Mouse (Mus musculus) thymus, adult 2 months (tissue): ENCODE results near the gene Stk32c. TPM values are rescaled to one million over a fixed set of nuclear protein-coding genes. Genes with fewer than 3 reads are reported as not detected.

Experiments
- DNase-seq: peaks from one replicate; pipeline ENCODE4 v3.0.0; 2021
- H3K27ac ChIP-seq: fragments of 200-500 bp; 2 replicates; pipeline ENCODE4 v1.5.1; 2012; ENCODE audit warnings: low read length, control low read depth; ENCODE audit not compliant: control insufficient read depth, insufficient read depth
- H3K27me3 ChIP-seq: fragments of 200-500 bp; 2 replicates; pipeline ENCODE4 v1.6.1; 2012; ENCODE audit warnings: mild to moderate bottlenecking, low read length, moderate library complexity, mixed read lengths; ENCODE audit not compliant: control insufficient read depth, insufficient read depth
- H3K36me3 ChIP-seq: fragments of 200-500 bp; 2 replicates; pipeline ENCODE4 v1.6.1; 2012; ENCODE audit warnings: mild to moderate bottlenecking, low read length, moderate library complexity; ENCODE audit not compliant: control insufficient read depth, insufficient read depth
- H3K4me1 ChIP-seq: fragments of 200-500 bp; replicated peaks from 2 replicates; pipeline ENCODE4 v1.6.1; 2012; ENCODE audit warnings: low read length; ENCODE audit not compliant: control insufficient read depth, insufficient read depth
- H3K4me3 ChIP-seq: fragments of 200-500 bp; 2 replicates; pipeline ENCODE4 v1.5.1; 2012; ENCODE audit warnings: mild to moderate bottlenecking, low read length, control low read depth, moderate library complexity; ENCODE audit not compliant: control insufficient read depth, insufficient read depth
- CTCF ChIP-seq: fragments of 200-500 bp; IDR thresholded peaks from 2 replicates; pipeline ENCODE4 v1.5.1; 2012; ENCODE audit warnings: mild to moderate bottlenecking, control low read depth, low read length, moderate library complexity, borderline replicate concordance; ENCODE audit not compliant: control insufficient read depth, poor library complexity, insufficient read depth; ENCODE audit errors: extremely low read depth
- POLR2A ChIP-seq: fragments of 200-500 bp; IDR thresholded peaks from 2 replicates; pipeline ENCODE4 v1.6.1; 2012; ENCODE audit warnings: mild to moderate bottlenecking, low read length, control low read depth, moderate library complexity; ENCODE audit not compliant: control insufficient read depth, poor library complexity, insufficient read depth; ENCODE audit errors: extremely low read depth
- WGBS: fragments of 180-500 bp; shearing (Covaris S2); methylation state at CpG from one replicate; pipeline ENCODE4 v1.1.7; 2018; 5-methylcytosine and 5-hydroxymethylcytosine counted together
- polyA plus RNA-seq: library from polyadenylated mRNA; depleted of rRNA; stranded (reverse); fragments of >200 nt; gene quantifications from 2 replicates; pipeline ENCODE4 v1.2.3, GENCODE M21; 2012

The Stk32c gene
- polyA plus RNA-seq, 1 experiment: 1.3 TPM

DNA sequence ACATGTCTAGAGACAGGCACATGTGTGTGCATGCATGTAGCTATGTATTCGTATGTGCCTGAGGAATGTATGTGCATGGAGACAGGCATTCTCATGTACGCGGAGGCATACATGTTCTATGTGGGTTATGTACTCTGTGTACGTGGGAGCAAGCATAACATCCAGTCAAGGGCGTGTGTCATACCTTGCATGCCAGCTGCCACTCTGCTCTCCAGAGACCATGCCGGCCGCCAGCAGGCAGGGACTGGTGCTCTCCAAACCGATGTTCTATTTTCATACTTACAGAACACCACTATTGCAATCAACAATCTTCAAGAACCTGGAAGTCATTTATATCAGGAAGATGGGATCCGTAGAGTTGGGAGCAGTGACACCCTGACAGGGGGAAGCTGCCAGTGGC lies 3.4 kb upstream of the Stk32c start:
- no peaks in the 10 kb centered on the region for H3K36me3 ChIP-seq
- H3K4me3 ChIP-seq: no peak overlapping the region
- no peak for DNase-seq
- H3K4me1 ChIP-seq: peaks cover 16% of the 10 kb centered on the region
- H3K27ac ChIP-seq: no peak overlapping the region
- TF ChIP-seq CTCF (no peak), POLR2A (no peak)
- no peaks in the 10 kb centered on the region for H3K27me3 ChIP-seq
- WGBS: 96% methylated on average over 9 of the region's 9 CpGs

DNA sequence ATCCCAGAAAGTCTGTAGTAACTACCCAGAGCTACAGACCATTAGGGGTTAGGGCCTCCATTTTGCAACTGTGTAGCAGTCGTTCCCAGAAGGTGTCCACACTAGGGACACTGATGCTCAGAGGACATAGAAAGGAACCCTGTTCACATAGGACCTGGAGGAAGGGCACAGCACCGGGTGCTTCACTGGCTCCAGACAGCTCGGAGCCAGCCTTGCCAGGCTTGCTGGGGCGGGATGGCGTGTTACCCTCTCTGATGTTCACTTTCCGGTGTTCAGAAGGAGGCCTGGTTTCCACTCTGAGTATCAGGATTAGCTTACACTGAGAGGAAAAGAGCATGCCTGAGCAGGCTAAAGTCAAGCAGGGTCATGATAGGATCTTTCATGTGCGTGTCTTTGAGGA lies 2.8 kb upstream of the Stk32c start:
- H3K4me1 ChIP-seq: peaks cover 14% of the 10 kb centered on the region
- no peak for DNase-seq
- H3K36me3 ChIP-seq: no peaks in the 10 kb centered on the region
- no peaks in the 10 kb centered on the region for H3K27me3 ChIP-seq
- H3K27ac ChIP-seq: no peak overlapping the region
- H3K4me3 ChIP-seq: no peak overlapping the region
- 93% methylated on average over 7 of the region's 7 CpGs for WGBS
- TF ChIP-seq CTCF: no peak
- TF ChIP-seq POLR2A: no peak

GRCm38 (mm10) chr7:139215516-139215915 lies 2.4 kb upstream of the Stk32c start:
- H3K4me3 ChIP-seq: no peak overlapping the region
- no peak overlapping the region for H3K27ac ChIP-seq
- no peaks in the 10 kb centered on the region for H3K36me3 ChIP-seq
- H3K4me1 ChIP-seq: peaks cover 14% of the 10 kb centered on the region
- no peaks in the 10 kb centered on the region for H3K27me3 ChIP-seq
- 93% methylated on average over 1 of the region's 1 CpGs for WGBS
- no peak for TF ChIP-seq CTCF
- no peak for TF ChIP-seq POLR2A
- no peak for DNase-seq

DNA sequence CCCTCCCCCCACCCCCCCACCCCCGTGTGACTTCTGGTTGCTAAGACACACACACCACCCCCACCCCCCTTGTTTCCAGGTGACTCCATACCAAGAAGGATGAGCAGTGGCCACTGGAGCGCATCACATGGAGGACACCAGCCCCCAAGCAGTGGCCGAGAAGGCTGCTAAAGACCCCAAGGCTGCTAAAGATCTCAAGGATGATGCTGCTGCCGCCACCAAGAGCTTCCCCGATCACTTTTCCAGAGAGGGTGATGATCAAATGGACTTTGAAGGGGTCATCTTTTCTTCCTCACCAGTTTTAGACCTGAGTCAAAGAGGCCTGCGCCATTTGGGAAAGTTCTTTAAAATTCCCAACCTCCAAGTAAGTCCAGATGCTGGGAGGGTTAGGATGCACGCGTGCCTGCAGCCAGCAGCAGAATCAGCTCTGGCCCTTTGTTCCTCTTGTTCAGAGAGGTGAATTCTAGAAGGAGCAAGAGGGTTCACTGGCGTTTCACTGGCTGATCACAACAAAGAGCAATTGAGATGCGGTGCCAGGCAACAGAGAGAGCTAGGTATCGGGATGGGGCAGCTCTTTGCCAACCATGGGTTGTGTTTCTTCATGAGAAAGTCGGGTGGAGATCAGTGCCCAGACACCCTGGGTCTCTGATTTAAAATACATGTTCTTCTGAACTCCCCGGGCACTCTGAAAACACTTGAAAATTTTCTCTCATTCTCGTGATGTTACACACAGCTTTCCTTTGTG lies 1.7 kb upstream of the Stk32c start:
- 88% methylated on average over 14 of the region's 14 CpGs for WGBS
- peak; percentile 0 for DNase-seq
- H3K36me3 ChIP-seq: no peaks in the 10 kb centered on the region
- H3K27me3 ChIP-seq: no peaks in the 10 kb centered on the region
- TF ChIP-seq CTCF (no peak), POLR2A (no peak)
- H3K27ac ChIP-seq: no peak overlapping the region
- H3K4me1 ChIP-seq: peaks cover 11% of the 10 kb centered on the region
- H3K4me3 ChIP-seq: no peak overlapping the region

- H3K4me3 ChIP-seq: no peak overlapping the region
- TF ChIP-seq POLR2A (no peak), CTCF (no peak)
- no peaks in the 10 kb centered on the region for H3K36me3 ChIP-seq
- peaks cover 11% of the 10 kb centered on the region for H3K4me1 ChIP-seq
- no peaks in the 10 kb centered on the region for H3K27me3 ChIP-seq
- 14% methylated on average over 3 of the region's 3 CpGs for WGBS
- 0 out of 2 replicates have a peak overlapping the region, but pooled peaks have one; percentile 15 for H3K27ac ChIP-seq
- DNase-seq: peak; percentile 3
Measured at GRCm38 (mm10) chr7:139214160-139214559, 1.1 kb upstream of the Stk32c start.

- Histone ChIP-seq H3K4me1 (peaks cover 7% of the 10 kb centered on the region), H3K4me3 (no peak overlapping the region), H3K27me3 (no peaks in the 10 kb centered on the region), H3K36me3 (no peaks in the 10 kb centered on the region), H3K27ac (0 out of 2 replicates have a peak overlapping the region, but pooled peaks have one; percentile 15)
- 58% methylated on average over 3 of the region's 3 CpGs for WGBS
- DNase-seq: peak; percentile 10
- TF ChIP-seq POLR2A (no peak), CTCF (no peak)
Measured at GRCm38 (mm10) chr7:139213751-139214150, 644 bp upstream of the Stk32c start.
